Mouse (Mus musculus) gastrocnemius, postnatal 4 days (tissue): ENCODE measurements around the gene Olfr918. TPM values are rescaled to one million over a fixed set of nuclear protein-coding genes. Genes with fewer than 3 reads are reported as not detected.

Source experiments
- DNase-seq, 2 experiments: peaks; one replicate each; pipeline ENCODE4 v3.0.0; 2021 to 2022; ENCODE audit warnings: low spot score in 2 of 2, mixed read lengths in 2 of 2
- long read RNA-seq, 2 experiments: library from polyadenylated mRNA; stranded (forward); transcript quantifications; one replicate each; pipeline ENCODE4 v2.0.0; 2021
- total RNA-seq, 2 experiments: library from RNA; stranded (reverse); gene quantifications; 2 replicates each; pipeline ENCODE4 v1.2.3; 2021

Gene Olfr918
- total RNA-seq = not detected
- long read RNA-seq, experiment 1 = 0 reads
- long read RNA-seq, experiment 2 = 0 reads

- DNase-seq = no peak
Observed at GRCm38 (mm10) chr9:38674501-38674900, at the start of gene Olfr918. Gene Olfr918 (minus strand): TSS chr9:38674601.

- DNase-seq = no peak
Observed at GRCm38 (mm10) chr9:38724044-38724443, 49.6 kb upstream of the Olfr918 start.

- DNase-seq = no peak
Observed at GRCm38 (mm10) chr9:38718927-38719441, 44.6 kb upstream of the Olfr918 start.

GRCm38 (mm10) chr9:38718102-38718501, 43.7 kb upstream of the Olfr918 start, which contains the start of gene Vwa5a:
Gene Vwa5a (plus strand): TSS chr9:38718268.
- no peak for DNase-seq

- DNase-seq = no peak
Observed at GRCm38 (mm10) chr9:38672887-38673286, 1.5 kb downstream of the Olfr918 start.

GRCm38 (mm10) chr9:38665742-38666141, 8.7 kb downstream of the Olfr918 start, which contains the start of gene Olfr917:
Gene Olfr917 (minus strand): TSS chr9:38665842.
- DNase-seq = no peak

- no peak for DNase-seq
Observed at GRCm38 (mm10) chr9:38659775-38660174, 14.6 kb downstream of the Olfr918 start, which contains the start of gene Olfr916. Gene Olfr916 (minus strand): TSS chr9:38659875.

- no peak for DNase-seq
Observed at GRCm38 (mm10) chr9:38632406-38632805, 42.0 kb downstream of the Olfr918 start.

Other genes starting within 250 kb of the Olfr918 start
- gene Olfr901, start 245.1 kb downstream of the Olfr918 start, total RNA-seq = not detected
- gene Olfr902, start 226.9 kb downstream of the Olfr918 start, total RNA-seq = not detected
- not detected for gene Olfr904, start 211.5 kb downstream of the Olfr918 start, total RNA-seq
- gene Olfr905, start 203.5 kb downstream of the Olfr918 start, total RNA-seq = under 1 TPM in 1 of 2 experiments, not detected in 1; 0.07 TPM
- not detected for gene Olfr906, start 187.5 kb downstream of the Olfr918 start, total RNA-seq
- gene Olfr907, start 178.8 kb downstream of the Olfr918 start, total RNA-seq = not detected
- not detected for gene Olfr911-ps1, start 153.0 kb downstream of the Olfr918 start, total RNA-seq
- not detected for gene Olfr910, start 136.8 kb downstream of the Olfr918 start, total RNA-seq
- not detected for gene Olfr912, start 94.4 kb downstream of the Olfr918 start, total RNA-seq
- not detected for gene Olfr913, start 81.8 kb downstream of the Olfr918 start, total RNA-seq
- gene Olfr914, start 69.5 kb downstream of the Olfr918 start, total RNA-seq = not detected
- not detected for gene Olfr916, start 14.7 kb downstream of the Olfr918 start, total RNA-seq
- gene Olfr917, start 8.8 kb downstream of the Olfr918 start, total RNA-seq = not detected
- not detected for gene Olfr919, start 29.1 kb upstream of the Olfr918 start, total RNA-seq
- 10 to 100 TPM; 39.5 to 40.3 TPM for gene Vwa5a, start 43.7 kb upstream of the Olfr918 start, total RNA-seq
- under 1 TPM; 0.05 to 0.29 TPM for gene Olfr920, start 77.7 kb upstream of the Olfr918 start, total RNA-seq
- gene Olfr921, start 98.5 kb upstream of the Olfr918 start, total RNA-seq = not detected
- gene Olfr922, start 140.0 kb upstream of the Olfr918 start, total RNA-seq = not detected
- not detected for gene Olfr923, start 151.9 kb upstream of the Olfr918 start, total RNA-seq
- not detected for gene Olfr924, start 169.8 kb upstream of the Olfr918 start, total RNA-seq
- not detected for gene Olfr26, start 180.5 kb upstream of the Olfr918 start, total RNA-seq
- not detected for gene Olfr926, start 202.5 kb upstream of the Olfr918 start, total RNA-seq